Mouse (Mus musculus) CH12.LX (cell line): ENCODE results near the gene Dlgap1. TPM values are rescaled to one million over a fixed set of nuclear protein-coding genes. Genes with fewer than 3 reads are reported as not detected.

Experiments used
- DNase-seq: peaks from one replicate; pipeline ENCODE4 v3.0.0-alpha.2; 2013; ENCODE audit errors: extremely low read depth
- H3K27ac ChIP-seq: 2 replicates; pipeline ENCODE4 v1.5.1; 2012; ENCODE audit warnings: low read depth, mild to moderate bottlenecking, control low read depth, moderate library complexity; ENCODE audit not compliant: insufficient read depth
- H3K27me3 ChIP-seq: replicated peaks from 2 replicates; pipeline ENCODE3; 2012; ENCODE audit warnings: inconsistent platforms
- H3K36me3 ChIP-seq, 2 experiments: replicated peaks in 1 of 2; 2 replicates each; pipeline versions ENCODE3 to v1.6.1; 2012; ENCODE audit warnings: inconsistent platforms in 1 of 2, low read length in 1 of 2, mild to moderate bottlenecking in 1 of 2, mixed read lengths in 1 of 2, moderate library complexity in 1 of 2; ENCODE audit not compliant: control insufficient read depth in 1 of 2, insufficient read depth in 1 of 2
- H3K4me1 ChIP-seq, 2 experiments: 2 replicates each; pipeline ENCODE4 v1.6.1; 2012; ENCODE audit warnings: inconsistent platforms in 1 of 2, moderate library complexity in 1 of 2; ENCODE audit not compliant: insufficient read depth in 2 of 2, control insufficient read depth in 1 of 2
- H3K4me2 ChIP-seq: 2 replicates; pipeline ENCODE4 v1.6.1; 2012; ENCODE audit warnings: low read depth, mild to moderate bottlenecking, control low read depth; ENCODE audit not compliant: poor library complexity, insufficient read depth, severe bottlenecking
- H3K4me3 ChIP-seq, 3 experiments: fragments of 150-350 bp in 1 of 3; sonication (generic) in 1 of 3; replicated peaks in 1 of 3; 2 replicates each; pipeline versions ENCODE3 to v1.5.1; 2011 to 2012; ENCODE audit warnings: low read depth in 2 of 3, low read length in 2 of 3, mild to moderate bottlenecking in 2 of 3, moderate library complexity in 2 of 3, control low read depth in 1 of 3, improper control_type of control experiment in 1 of 3, inconsistent platforms in 1 of 3, mixed read lengths in 1 of 3; ENCODE audit not compliant: poor library complexity in 1 of 3
- H3K79me2 ChIP-seq: replicated peaks from 2 replicates; pipeline ENCODE4 v1.6.1; 2012; ENCODE audit warnings: mild to moderate bottlenecking, moderate library complexity; ENCODE audit not compliant: control insufficient read depth, poor library complexity, insufficient read depth, severe bottlenecking; ENCODE audit errors: extremely low read depth
- H3K9ac ChIP-seq: 2 replicates; pipeline ENCODE4 v1.6.1; 2012; ENCODE audit warnings: low read depth, mild to moderate bottlenecking, control low read depth, moderate library complexity; ENCODE audit not compliant: insufficient read depth
- H3K9me3 ChIP-seq: replicated peaks from 2 replicates; pipeline ENCODE3; 2012; ENCODE audit warnings: low read length, inconsistent platforms, mixed read lengths
- BHLHE40 ChIP-seq: IDR thresholded peaks from 2 replicates; pipeline ENCODE4 v1.6.1; 2011; ENCODE audit warnings: mild to moderate bottlenecking, low read depth, low read length, improper control_type of control experiment
- CHD1 ChIP-seq: IDR thresholded peaks from 2 replicates; pipeline ENCODE4 v1.6.1; 2012; ENCODE audit warnings: low read depth, low read length, improper control_type of control experiment, inconsistent platforms
- CHD2 ChIP-seq: IDR thresholded peaks from 2 replicates; pipeline ENCODE4 v1.6.1; 2011; ENCODE audit warnings: low read length, improper control_type of control experiment
- CTCF ChIP-seq, 2 experiments: IDR thresholded peaks in 1 of 2; conservative IDR thresholded peaks in 1 of 2; 2 replicates each; pipeline ENCODE4 v1.5.1; 2011 to 2012; ENCODE audit warnings: low read depth in 2 of 2, low read length in 2 of 2, improper control_type of control experiment in 1 of 2, inconsistent platforms in 1 of 2, mild to moderate bottlenecking in 1 of 2, moderate library complexity in 1 of 2
- EP300 ChIP-seq: IDR thresholded peaks from 2 replicates; pipeline ENCODE4 v1.6.1; 2011; ENCODE audit warnings: low read length, improper control_type of control experiment
- ETS1 ChIP-seq: conservative IDR thresholded peaks from 2 replicates; pipeline ENCODE4 v1.6.1; 2012; ENCODE audit warnings: low read depth, mild to moderate bottlenecking, inconsistent platforms, low read length, improper control_type of control experiment, moderate library complexity
- HCFC1 ChIP-seq: IDR thresholded peaks from 2 replicates; pipeline ENCODE4 v1.6.1; 2012; ENCODE audit warnings: low read depth, mild to moderate bottlenecking, inconsistent platforms, low read length, improper control_type of control experiment
- JUN ChIP-seq: IDR thresholded peaks from 2 replicates; pipeline ENCODE4 v1.6.1; 2011; ENCODE audit warnings: low read depth, mild to moderate bottlenecking, low read length, improper control_type of control experiment, moderate library complexity; ENCODE audit not compliant: insufficient read depth
- JUND ChIP-seq: conservative IDR thresholded peaks from 2 replicates; pipeline ENCODE4 v1.6.1; 2011; ENCODE audit warnings: low read depth, low read length, improper control_type of control experiment
- MAFK ChIP-seq: IDR thresholded peaks from 2 replicates; pipeline ENCODE4 v1.6.1; 2011; ENCODE audit warnings: low read length, improper control_type of control experiment; ENCODE audit not compliant: insufficient replicate concordance
- MAX ChIP-seq: IDR thresholded peaks from 2 replicates; pipeline ENCODE4 v1.6.1; 2011; ENCODE audit warnings: low read length, improper control_type of control experiment
- MXI1 ChIP-seq: IDR thresholded peaks from 2 replicates; pipeline ENCODE4 v1.6.1; 2011; ENCODE audit warnings: mild to moderate bottlenecking, low read depth, low read length, improper control_type of control experiment
- NELFE ChIP-seq: IDR thresholded peaks from 2 replicates; pipeline ENCODE4 v1.6.1; 2011; ENCODE audit warnings: low read depth, low read length, improper control_type of control experiment
- PAX5 ChIP-seq: IDR thresholded peaks from 2 replicates; pipeline ENCODE4 v1.6.1; 2012; ENCODE audit warnings: low read length, inconsistent platforms, mixed read lengths
- POLR2A ChIP-seq: IDR thresholded peaks from 2 replicates; pipeline ENCODE4 v1.6.1; 2011; ENCODE audit warnings: low read depth, mild to moderate bottlenecking, improper control_type of control experiment, low read length
- POLR2AphosphoS2 ChIP-seq: IDR thresholded peaks from 2 replicates; pipeline ENCODE4 v1.6.1; 2011; ENCODE audit warnings: low read depth, low read length, improper control_type of control experiment
- RCOR1 ChIP-seq: conservative IDR thresholded peaks from 2 replicates; pipeline ENCODE4 v1.6.1; 2012; ENCODE audit warnings: low read depth, mild to moderate bottlenecking, inconsistent platforms, low read length, improper control_type of control experiment
- SMC3 ChIP-seq: IDR thresholded peaks from 2 replicates; pipeline ENCODE4 v1.6.1; 2011; ENCODE audit warnings: low read depth, low read length, improper control_type of control experiment
- TBP ChIP-seq: conservative IDR thresholded peaks from 2 replicates; pipeline ENCODE4 v1.6.1; 2011; ENCODE audit warnings: low read depth, low read length, improper control_type of control experiment
- ZC3H11A ChIP-seq: IDR thresholded peaks from 2 replicates; pipeline ENCODE4 v1.6.1; 2012; ENCODE audit warnings: low read depth, mild to moderate bottlenecking, inconsistent platforms, low read length, improper control_type of control experiment
- ZKSCAN1 ChIP-seq: IDR thresholded peaks from 2 replicates; pipeline ENCODE4 v1.6.1; 2012; ENCODE audit warnings: low read depth, inconsistent platforms, low read length, improper control_type of control experiment, borderline replicate concordance
- ZMIZ1 ChIP-seq: IDR thresholded peaks from 2 replicates; pipeline ENCODE4 v1.6.1; 2012; ENCODE audit warnings: low read depth, mild to moderate bottlenecking, inconsistent platforms, low read length, improper control_type of control experiment
- dilution Hi-C: fragments of 300-500 bp; cut with MboI; formaldehyde crosslinking; loops from 2 replicates; pipeline ENCODE4 v1.14.3; 2020; ENCODE audit warnings: low sequenced_read_pairs; ENCODE audit not compliant: extremely low pct_unique_long_range_greater_than_20kb, extremely low pct_ligation_motif_present
- in situ Hi-C: fragments of 300-500 bp; cut with MboI; formaldehyde crosslinking; loops from 3 replicates; pipeline ENCODE4 v1.14.3; 2019; ENCODE audit warnings: low sequenced_read_pairs, low pct_ligation_motif_present, low pct_unique_long_range_greater_than_20kb, mixed read lengths
- polyA plus RNA-seq: library from polyadenylated mRNA; unstranded; fragments of >175 nt; gene quantifications from 2 replicates; pipeline ENCODE4 v1.2.1, GENCODE M21; 2012; ENCODE audit warnings: low read depth; ENCODE audit not compliant: insufficient read length
- total RNA-seq, 2 experiments: library from RNA; depleted of rRNA; stranded (reverse); fragments of 300-350 nt in 1 of 2; fragments of >200 nt in 1 of 2; gene quantifications; 2 replicates each; pipeline ENCODE4 v1.2.3; 2012 to 2014

Gene Dlgap1
- total and polyA plus RNA-seq, 3 experiments: 0.51 to 2.7 (median 1.2) TPM

DNA sequence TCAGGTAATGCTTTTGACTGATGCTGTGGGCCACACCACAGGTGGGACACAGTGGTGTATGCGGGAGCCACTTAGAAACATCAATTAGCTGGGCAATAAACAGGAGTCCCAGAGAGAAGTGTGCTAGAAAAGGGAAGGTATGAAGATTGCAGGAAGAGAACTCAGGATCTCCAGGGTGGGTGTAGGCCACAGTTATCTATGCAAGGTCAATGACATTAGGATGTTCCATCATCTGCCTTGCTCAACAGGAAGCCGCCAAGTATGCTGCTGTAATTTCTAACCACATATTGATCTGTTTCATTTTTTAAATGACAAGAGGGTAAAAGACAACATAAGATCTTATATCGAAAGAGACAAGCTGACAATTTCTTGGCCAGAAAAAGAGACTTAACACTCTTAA lies 542.5 kb downstream of the Dlgap1 start:
- TF ChIP-seq CTCF (conservative IDR thresholded peaks at IDR 0.05 in 1 of 2, IDR thresholded peaks at IDR 0.05 in 1 of 2; ENCODE audit: low read depth in 2 of 2, low read length in 2 of 2) (no peak), MAX (no peak)
- Histone ChIP-seq H3K79me2 (no peaks in the 10 kb centered on the region), H3K36me3 (no peaks in the 10 kb centered on the region), H3K4me3 (no peak overlapping the region), H3K9ac (no peak overlapping the region), H3K9me3 (no peaks in the 10 kb centered on the region), H3K4me2 (no peak overlapping the region), H3K27ac (no peak overlapping the region), H3K4me1 (no peaks in the 10 kb centered on the region), H3K27me3 (no peaks in the 10 kb centered on the region)
- dilution Hi-C loops (no loop called here), in situ Hi-C loops (no loop called here)
- DNase-seq: no peak

- Histone ChIP-seq H3K27me3 (no peaks in the 10 kb centered on the region), H3K79me2 (no peaks in the 10 kb centered on the region), H3K36me3 (no peaks in the 10 kb centered on the region), H3K27ac (no peak overlapping the region), H3K4me2 (no peak overlapping the region), H3K9ac (no peak overlapping the region), H3K9me3 (no peaks in the 10 kb centered on the region), H3K4me1 (no peaks in the 10 kb centered on the region), H3K4me3 (no peak overlapping the region)
- dilution Hi-C loops (no loop called here), in situ Hi-C loops (no loop called here)
- DNase-seq: no peak
- TF ChIP-seq CHD1 (no peak), CHD2 (no peak), RCOR1 (no peak), ZC3H11A (no peak), POLR2AphosphoS2 (no peak), PAX5 (no peak), ZKSCAN1 (no peak), TBP (no peak)
Observed at GRCm38 (mm10) chr17:70513736-70514135, 544.9 kb downstream of the Dlgap1 start.

- dilution Hi-C loops: no loop called here
- no peak for DNase-seq
- Histone ChIP-seq H3K27ac (no peak overlapping the region), H3K9ac (no peak overlapping the region)
- no peak for TF ChIP-seq POLR2A
- no peak for TF ChIP-seq MXI1
- no peak for TF ChIP-seq JUN
- no peak for TF ChIP-seq BHLHE40
- TF ChIP-seq ETS1: no peak
- TF ChIP-seq SMC3: no peak
- no peak for TF ChIP-seq ZC3H11A
- TF ChIP-seq EP300: no peak
- no peak for TF ChIP-seq JUND
- no peak for TF ChIP-seq ZMIZ1
- no peak for TF ChIP-seq NELFE
- TF ChIP-seq HCFC1: no peak
- no peak for TF ChIP-seq CHD2
- no peak for TF ChIP-seq PAX5
- TF ChIP-seq MAFK: no peak
- TF ChIP-seq, all 38 proteins: peak for 0
- H3K27me3 ChIP-seq: no peaks in the 10 kb centered on the region
- in situ Hi-C loops: no loop called here
- H3K4me3 ChIP-seq: no peak overlapping the region
- H3K9me3 ChIP-seq: no peaks in the 10 kb centered on the region
- H3K36me3 ChIP-seq: no peaks in the 10 kb centered on the region
- H3K79me2 ChIP-seq: no peaks in the 10 kb centered on the region
- H3K4me1 ChIP-seq: no peaks in the 10 kb centered on the region
- no peak overlapping the region for H3K4me2 ChIP-seq
Observed at GRCm38 (mm10) chr17:70516506-70516905, 547.6 kb downstream of the Dlgap1 start.
